Mouse (Mus musculus) embryo, embryonic 11 days (tissue): ENCODE data around the gene Cxcl3.
A peak's percentile ranks its signal among the peaks of the same experiment; 100 is the strongest.

ENCODE experiments used
- DNase-seq: peaks from one replicate; pipeline ENCODE4 v3.0.0-alpha.2; 2015

Cxcl3 gene

GRCm38 (mm10) chr5:90785659-90786588 lies at the start of gene Cxcl3:
Cxcl3 (plus strand) TSS chr5:90786103.
- peak; percentile 64 for DNase-seq

GRCm38 (mm10) chr5:90742029-90742428 lies 43.9 kb upstream of the Cxcl3 start:
- no peak for DNase-seq

- no peak for DNase-seq
These were observed 32.0 kb upstream of the Cxcl3 start for GRCm38 (mm10) chr5:90753934-90754333.

GRCm38 (mm10) chr5:90758020-90758605 lies 27.8 kb upstream of the Cxcl3 start:
- DNase-seq: no peak

- DNase-seq: peak; percentile 49
These were observed 26.5 kb upstream of the Cxcl3 start, which contains the start of gene Cxcl5 for GRCm38 (mm10) chr5:90759077-90760065. Cxcl5 (plus strand) TSS chr5:90759360.

- no peak for DNase-seq
These were observed 25.6 kb upstream of the Cxcl3 start for GRCm38 (mm10) chr5:90760303-90760702.

GRCm38 (mm10) chr5:90760844-90761243 lies 25.1 kb upstream of the Cxcl3 start:
- no peak for DNase-seq

- no peak for DNase-seq
These were observed 24.1 kb upstream of the Cxcl3 start for GRCm38 (mm10) chr5:90761834-90762233.

- no peak for DNase-seq
These were observed 21.8 kb upstream of the Cxcl3 start for GRCm38 (mm10) chr5:90763912-90764665.

GRCm38 (mm10) chr5:90765821-90766606 lies 19.9 kb upstream of the Cxcl3 start:
- no peak for DNase-seq

GRCm38 (mm10) chr5:90768218-90768617 lies 17.7 kb upstream of the Cxcl3 start, which contains the start of gene Ppbp:
Ppbp (plus strand) TSS chr5:90768518.
- no peak for DNase-seq

- no peak for DNase-seq
These were observed 14.5 kb upstream of the Cxcl3 start for GRCm38 (mm10) chr5:90771369-90771768.

GRCm38 (mm10) chr5:90771880-90772653 lies 13.8 kb upstream of the Cxcl3 start, which contains the start of gene Pf4:
Pf4 (plus strand) TSS chr5:90772435.
- no peak for DNase-seq

GRCm38 (mm10) chr5:90775562-90775961 lies 10.3 kb upstream of the Cxcl3 start:
- no peak for DNase-seq

GRCm38 (mm10) chr5:90777621-90778020 lies 8.3 kb upstream of the Cxcl3 start:
- no peak for DNase-seq

GRCm38 (mm10) chr5:90778856-90779255 lies 7.0 kb upstream of the Cxcl3 start:
- no peak for DNase-seq

GRCm38 (mm10) chr5:90783697-90784096 lies 2.2 kb upstream of the Cxcl3 start:
- DNase-seq: no peak

GRCm38 (mm10) chr5:90788114-90788513 lies 2.2 kb downstream of the Cxcl3 start:
- DNase-seq: no peak

GRCm38 (mm10) chr5:90789306-90790073 lies 3.6 kb downstream of the Cxcl3 start:
- no peak for DNase-seq
